Mouse (Mus musculus): ENCODE measurements around the gene Fam187b. TPM values are rescaled to one million over a fixed set of nuclear protein-coding genes. Genes with fewer than 3 reads are reported as not detected.
"Not testable (repeated sequence)": the region's sequence is repeated elsewhere in the genome, so short reads cannot be mapped to it uniquely, and the experiment has no call there.

Gene Fam187b
- 1.0 and 1.3 TPM in 2 replicates for polyA plus RNA-seq (2016; fragmentation: Nextera tagmentation; extraction: Ambion mirVana)

GRCm38 (mm10) chr7:30973501-30974289, at the start of gene Fam187b:
Fam187b (plus strand) TSS chr7:30973790.
- Histone ChIP-seq H3K27ac (peak within 1 kb of the TSS; percentile 75), H3K27me3 (ENCODE audit: low read depth, poor library complexity, severe bottlenecking) (peaks cover 25% of the 10 kb centered on the region), H3K36me3 (peaks cover 4% of the 10 kb centered on the region; the same call in 1 of the 2 replicates), H3K4me1 (peaks cover 24% of the 10 kb centered on the region), H3K9me3 (replicated peaks) (no peaks in the 10 kb centered on the region), H3K4me3 (peak within 1 kb of the TSS; percentile 50)
- peak; percentile 89 for DNase-seq (ENCODE audit: low spot score)
- WGBS, result under 1% methylated on average over 37 of the region's 37 CpGs

GRCm38 (mm10) chr7:30924071-30924470, 49.5 kb upstream of the Fam187b start:
- H3K27me3 ChIP-seq (ENCODE audit: low read depth, poor library complexity, severe bottlenecking), result no peaks in the 10 kb centered on the region
- 65% methylated on average over 3 of the region's 3 CpGs for WGBS
- DNase-seq (ENCODE audit: low spot score), result no peak

GRCm38 (mm10) chr7:30924581-30924980, 49.0 kb upstream of the Fam187b start, which contains the start of gene Hamp2:
Hamp2 (minus strand) TSS chr7:30924681.
- H3K4me3 ChIP-seq; H3K27ac ChIP-seq; DNase-seq (ENCODE audit: low spot score); H3K4me1 ChIP-seq; H3K36me3 ChIP-seq; H3K9me3 ChIP-seq (replicated peaks); H3K27me3 ChIP-seq (ENCODE audit: low read depth, poor library complexity, severe bottlenecking): not testable (repeated sequence)
- WGBS, result 80% methylated on average over 2 of the region's 2 CpGs

More at GRCm38 (mm10) chr7:30924071-30924470, 49.5 kb upstream of the Fam187b start:
- H3K36me3 ChIP-seq, result no peaks in the 10 kb centered on the region
- no peak overlapping the region for H3K4me3 ChIP-seq
- no peak overlapping the region for H3K27ac ChIP-seq
- H3K4me1 ChIP-seq, result no peaks in the 10 kb centered on the region
- no peaks in the 10 kb centered on the region for H3K9me3 ChIP-seq (replicated peaks)

- not testable (repeated sequence) for H3K4me3 ChIP-seq; H3K9me3 ChIP-seq (replicated peaks); H3K27ac ChIP-seq; DNase-seq (ENCODE audit: low spot score); H3K27me3 ChIP-seq (ENCODE audit: low read depth, poor library complexity, severe bottlenecking); H3K4me1 ChIP-seq; H3K36me3 ChIP-seq
- 84% methylated on average over 6 of the region's 6 CpGs for WGBS
Measured at GRCm38 (mm10) chr7:30935422-30936099, 38.0 kb upstream of the Fam187b start.

- not testable (repeated sequence) for H3K4me3 ChIP-seq; DNase-seq (ENCODE audit: low spot score); H3K27me3 ChIP-seq (ENCODE audit: low read depth, poor library complexity, severe bottlenecking); H3K9me3 ChIP-seq (replicated peaks); H3K4me1 ChIP-seq; H3K27ac ChIP-seq; H3K36me3 ChIP-seq
- 74% methylated on average over 1 of the region's 1 CpGs for WGBS
Measured at GRCm38 (mm10) chr7:30940070-30940469, 33.5 kb upstream of the Fam187b start.

- H3K4me1 ChIP-seq, result not testable (repeated sequence)
Measured at GRCm38 (mm10) chr7:30942365-30942764, 31.2 kb upstream of the Fam187b start.

GRCm38 (mm10) chr7:30943909-30944635, 29.5 kb upstream of the Fam187b start, which contains the start of gene Hamp:
Hamp (minus strand) TSS chr7:30944032.
- Histone ChIP-seq H3K36me3 (peaks cover 27% of the 10 kb centered on the region), H3K4me3 (no peak within 1 kb of the TSS), H3K27me3 (ENCODE audit: low read depth, poor library complexity, severe bottlenecking) (no peaks in the 10 kb centered on the region), H3K9me3 (replicated peaks) (no peaks in the 10 kb centered on the region), H3K4me1 (no peaks in the 10 kb centered on the region), H3K27ac (no peak within 1 kb of the TSS)
- 71% methylated on average over 9 of the region's 9 CpGs for WGBS
- no peak for DNase-seq (ENCODE audit: low spot score)

More at GRCm38 (mm10) chr7:30942365-30942764, 31.2 kb upstream of the Fam187b start:
- whole genome bisulfite sequencing, result 48% methylated on average over 3 of the region's 3 CpGs
- H3K4me3 ChIP-seq; H3K27me3 ChIP-seq (ENCODE audit: low read depth, poor library complexity, severe bottlenecking); DNase-seq (ENCODE audit: low spot score); H3K9me3 ChIP-seq (replicated peaks); H3K27ac ChIP-seq: not testable (repeated sequence)
- H3K36me3 ChIP-seq, result peaks cover 17% of the 10 kb centered on the region

GRCm38 (mm10) chr7:30944706-30945105, 28.9 kb upstream of the Fam187b start:
- not testable (repeated sequence) for H3K27me3 ChIP-seq (ENCODE audit: low read depth, poor library complexity, severe bottlenecking); H3K4me3 ChIP-seq; DNase-seq (ENCODE audit: low spot score); H3K4me1 ChIP-seq; H3K9me3 ChIP-seq (replicated peaks); H3K27ac ChIP-seq
- H3K36me3 ChIP-seq, result peaks cover 34% of the 10 kb centered on the region
- 77% methylated on average over 2 of the region's 2 CpGs for WGBS

- not testable (repeated sequence) for H3K4me1 ChIP-seq
Measured at GRCm38 (mm10) chr7:30945466-30945865, 28.1 kb upstream of the Fam187b start.

GRCm38 (mm10) chr7:30945876-30946275, 27.7 kb upstream of the Fam187b start:
- 94% methylated on average over 7 of the region's 7 CpGs for WGBS
- Histone ChIP-seq H3K4me3 (no peak overlapping the region), H3K36me3 (peaks cover 45% of the 10 kb centered on the region), H3K9me3 (replicated peaks) (no peaks in the 10 kb centered on the region), H3K27me3 (ENCODE audit: low read depth, poor library complexity, severe bottlenecking) (no peaks in the 10 kb centered on the region), H3K4me1 (no peaks in the 10 kb centered on the region), H3K27ac (no peak overlapping the region)
- DNase-seq (ENCODE audit: low spot score), result no peak

More at GRCm38 (mm10) chr7:30945466-30945865, 28.1 kb upstream of the Fam187b start:
- not testable (repeated sequence) for DNase-seq (ENCODE audit: low spot score); H3K27me3 ChIP-seq (ENCODE audit: low read depth, poor library complexity, severe bottlenecking); H3K27ac ChIP-seq; H3K9me3 ChIP-seq (replicated peaks); H3K4me3 ChIP-seq
- 94% methylated on average over 7 of the region's 7 CpGs for WGBS
- peaks cover 41% of the 10 kb centered on the region for H3K36me3 ChIP-seq

GRCm38 (mm10) chr7:30949902-30950301, 23.7 kb upstream of the Fam187b start:
- H3K36me3 ChIP-seq, result peaks cover 85% of the 10 kb centered on the region
- not testable (repeated sequence) for DNase-seq (ENCODE audit: low spot score); H3K4me1 ChIP-seq; H3K27ac ChIP-seq; H3K9me3 ChIP-seq (replicated peaks); H3K27me3 ChIP-seq (ENCODE audit: low read depth, poor library complexity, severe bottlenecking); H3K4me3 ChIP-seq
- 91% methylated on average over 3 of the region's 3 CpGs for WGBS

GRCm38 (mm10) chr7:30952441-30953265, 20.9 kb upstream of the Fam187b start:
- DNase-seq (ENCODE audit: low spot score), result no peak
- Histone ChIP-seq H3K9me3 (replicated peaks) (no peaks in the 10 kb centered on the region), H3K27me3 (ENCODE audit: low read depth, poor library complexity, severe bottlenecking) (no peaks in the 10 kb centered on the region), H3K27ac (no peak overlapping the region), H3K36me3 (peaks cover 71% of the 10 kb centered on the region), H3K4me1 (peaks cover 9% of the 10 kb centered on the region), H3K4me3 (no peak overlapping the region)
- WGBS, result 95% methylated on average over 16 of the region's 16 CpGs

Data from limb, embryonic 10.5 days (tissue).